Mouse (Mus musculus) myocyte (in vitro differentiated cells): ENCODE results near the gene Sbpl.

Experiments
- CEBPB ChIP-seq: IDR thresholded peaks from 2 replicates; pipeline ENCODE4 v1.6.1; 2011; ENCODE audit warnings: mild to moderate bottlenecking, moderate library complexity; ENCODE audit not compliant: poor library complexity, insufficient read depth, severe bottlenecking
- E2F4 ChIP-seq: IDR thresholded peaks from one replicate; pipeline ENCODE4 v1.6.1; 2011; ENCODE audit warnings: mild to moderate bottlenecking, control low read depth, moderate library complexity; ENCODE audit not compliant: insufficient read depth
- MAX ChIP-seq: IDR thresholded peaks from one replicate; pipeline ENCODE4 v1.6.1; 2011; ENCODE audit warnings: low read depth, mild to moderate bottlenecking, control low read depth
- MYOD1 ChIP-seq, 3 experiments: IDR thresholded peaks; one replicate each; pipeline ENCODE4 v1.6.1; 2011; ENCODE audit warnings: control low read depth in 2 of 3, low read depth in 2 of 3, mild to moderate bottlenecking in 2 of 3, moderate library complexity in 1 of 3; ENCODE audit not compliant: insufficient read length in 2 of 3, control insufficient read depth in 1 of 3
- MYOG ChIP-seq, 3 experiments: IDR thresholded peaks; one replicate each; pipeline ENCODE4 v1.6.1; 2011; ENCODE audit warnings: control low read depth in 2 of 3, low read depth in 2 of 3, mild to moderate bottlenecking in 2 of 3; ENCODE audit not compliant: insufficient read length in 2 of 3, control insufficient read depth in 1 of 3, insufficient read depth in 1 of 3
- POLR2A ChIP-seq: IDR thresholded peaks from one replicate; pipeline ENCODE4 v1.6.1; 2011; ENCODE audit warnings: low read depth, mild to moderate bottlenecking, control low read depth, moderate library complexity; ENCODE audit not compliant: insufficient read length
- POLR2AphosphoS2 ChIP-seq: IDR thresholded peaks from one replicate; pipeline ENCODE4 v1.6.1; 2011; ENCODE audit warnings: low read depth, control low read depth; ENCODE audit not compliant: insufficient read length
- REST ChIP-seq: IDR thresholded peaks from one replicate; pipeline ENCODE4 v1.6.1; 2011; ENCODE audit warnings: mild to moderate bottlenecking, control low read depth, moderate library complexity; ENCODE audit not compliant: insufficient read depth, insufficient read length
- SRF ChIP-seq: IDR thresholded peaks from one replicate; pipeline ENCODE4 v1.6.1; 2011; ENCODE audit warnings: low read depth; ENCODE audit not compliant: control insufficient read depth, insufficient read length
- TCF12 ChIP-seq: IDR thresholded peaks from one replicate; pipeline ENCODE4 v1.6.1; 2011; ENCODE audit warnings: mild to moderate bottlenecking, control low read depth; ENCODE audit not compliant: poor library complexity, insufficient read depth, severe bottlenecking
- TCF3 ChIP-seq: IDR thresholded peaks from one replicate; pipeline ENCODE4 v1.6.1; 2011; ENCODE audit warnings: low read depth, control low read depth; ENCODE audit not compliant: insufficient read length
- USF1 ChIP-seq: IDR thresholded peaks from one replicate; pipeline ENCODE4 v1.6.1; 2011; ENCODE audit warnings: low read depth, mild to moderate bottlenecking, control low read depth, moderate library complexity

DNA sequence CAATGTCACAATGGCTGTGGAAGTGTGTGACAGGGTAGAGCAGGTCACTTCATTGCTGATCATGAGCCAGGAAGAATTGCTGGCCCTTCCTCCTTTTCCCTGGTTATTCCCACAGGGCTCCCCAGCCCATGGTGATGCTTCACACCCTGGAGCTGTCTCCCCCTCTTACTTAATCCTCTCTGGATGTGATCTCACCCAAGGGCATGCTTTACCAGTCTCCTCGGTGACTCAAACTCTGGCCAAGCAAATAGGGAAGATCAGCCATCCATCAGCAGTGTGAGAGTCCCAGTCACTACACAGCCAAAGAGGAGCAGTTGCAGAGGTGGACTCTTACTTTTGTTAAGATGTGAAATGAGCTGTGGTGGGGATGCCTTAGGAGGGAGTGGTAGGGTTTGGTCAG is 29.9 kb upstream of the Sbpl start:
- TF ChIP-seq MYOD1 (IDR thresholded peaks at IDR 0.05; ENCODE audit: control insufficient read depth in 1 of 3, insufficient read length in 2 of 3, low read depth in 2 of 3) (no peak), POLR2A (no peak), USF1 (no peak), TCF3 (no peak), MYOG (IDR thresholded peaks at IDR 0.05; ENCODE audit: control insufficient read depth in 1 of 3, insufficient read depth in 1 of 3, insufficient read length in 2 of 3, low read depth in 2 of 3) (no peak), MAX (no peak), POLR2AphosphoS2 (no peak), SRF (no peak), CEBPB (no peak), REST (no peak), TCF12 (no peak), E2F4 (no peak)
